Mouse (Mus musculus): ENCODE data around the gene Tmem176b. TPM values are rescaled to one million over a fixed set of nuclear protein-coding genes. Genes with fewer than 3 reads are reported as not detected.

Gene Tmem176b
- polyA plus RNA-seq, 1 experiment, result 8.0 TPM

DNA sequence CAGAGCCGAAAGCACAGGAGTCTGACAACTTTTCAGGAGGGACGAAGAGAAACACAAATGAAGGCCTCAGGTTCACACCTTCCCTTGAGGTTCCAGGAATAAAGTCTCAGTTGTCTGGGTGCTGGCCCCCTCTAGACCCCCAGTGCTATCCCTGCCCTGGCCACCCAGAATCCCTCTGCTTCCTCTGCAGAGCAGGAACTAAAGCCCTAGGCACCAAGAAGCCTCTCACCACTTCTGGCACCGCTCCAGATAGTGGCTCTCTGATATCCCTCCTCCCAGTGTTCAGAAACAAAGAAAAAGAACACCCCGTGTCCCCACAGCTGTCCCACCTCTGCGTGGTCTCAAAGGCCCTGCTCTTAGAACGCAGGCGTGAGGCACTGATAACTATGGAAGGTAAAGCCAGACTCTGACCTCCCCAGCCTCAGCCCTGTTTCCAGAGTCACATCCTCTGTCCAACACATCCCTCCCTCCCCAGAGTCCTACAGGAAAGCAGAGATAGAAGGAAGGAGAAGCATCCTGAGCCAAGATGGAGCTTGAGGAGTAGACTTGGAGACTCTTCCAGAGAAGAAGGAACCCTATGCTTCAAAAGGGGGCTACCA is 826 bp downstream of the Tmem176b start, which contains the start of gene Tmem176a:
TSS of gene Tmem176a (plus strand) at position 549 of the 599 bp plus-strand sequence.
- H3K27me3 ChIP-seq (ENCODE audit: control insufficient read depth, insufficient read depth, insufficient read length), result no peaks in the 10 kb centered on the region
- H3K36me3 ChIP-seq (ENCODE audit: control insufficient read depth, insufficient read depth), result no peaks in the 10 kb centered on the region
- peaks cover 3% of the 10 kb centered on the region for H3K79me3 ChIP-seq (ENCODE audit: low read depth)
- TF ChIP-seq MAX (IDR thresholded peaks at IDR 0.05) (no peak), CEBPB (IDR thresholded peaks at IDR 0.05; ENCODE audit: low read depth) (no peak), FOSL1 (IDR thresholded peaks at IDR 0.05; ENCODE audit: insufficient read depth, low read length, poor library complexity, severe bottlenecking) (no peak), USF1 (IDR thresholded peaks at IDR 0.05; ENCODE audit: low read depth) (no peak), CTCF (IDR thresholded peaks at IDR 0.05; ENCODE audit: control insufficient read depth, insufficient read depth, insufficient read length) (no peak), MYOD1 (IDR thresholded peaks at IDR 0.05; ENCODE audit: control insufficient read depth, insufficient read length, low read depth) (no peak), MYOG (IDR thresholded peaks at IDR 0.05; ENCODE audit: control insufficient read depth, extremely low read depth, insufficient read length) (no peak)
- peak within 1 kb of the TSS; percentile 25 for H3K4me3 ChIP-seq (ENCODE audit: insufficient read depth, poor library complexity, severe bottlenecking)
- H3ac ChIP-seq (ENCODE audit: control insufficient read depth, insufficient read length, low read depth), result no peak within 1 kb of the TSS
- H3K79me2 ChIP-seq (ENCODE audit: control insufficient read depth, insufficient read depth), result peaks cover 25% of the 10 kb centered on the region

DNA sequence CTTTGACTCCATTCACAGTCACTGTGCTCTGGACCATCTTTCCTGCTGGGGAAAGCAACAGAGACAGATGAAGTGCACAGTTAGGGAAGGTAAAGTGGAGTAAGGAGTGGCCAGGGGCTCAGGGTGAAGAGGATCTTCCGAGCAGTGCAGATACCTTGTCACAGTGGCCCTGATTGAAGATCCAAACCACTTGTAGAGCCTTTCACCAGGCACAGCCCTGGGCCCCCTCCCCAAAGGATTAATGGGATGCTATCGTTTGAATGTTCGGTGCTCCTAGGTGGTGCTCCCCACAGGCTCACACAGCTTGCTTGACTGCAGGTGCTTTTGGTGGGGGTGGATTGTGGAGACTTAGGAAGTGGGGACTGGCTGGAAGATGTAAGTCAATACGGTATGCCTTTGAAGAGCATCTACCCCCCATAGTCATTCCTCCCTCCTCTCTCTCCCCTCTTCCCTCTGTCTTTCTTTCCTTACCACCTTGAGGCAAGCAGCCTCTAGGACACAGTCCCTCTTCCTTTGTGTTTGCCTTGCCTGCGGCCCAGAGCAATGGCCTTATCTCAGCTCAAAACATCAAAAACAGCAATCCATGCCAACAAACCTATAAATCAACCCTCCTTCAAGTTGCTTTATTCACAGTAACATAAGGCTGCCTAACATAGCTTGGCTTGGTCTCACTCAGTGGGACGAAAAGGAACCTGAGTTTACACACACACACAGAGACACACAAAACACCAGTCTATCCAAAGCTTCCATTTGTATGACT is 2.8 kb downstream of the Tmem176b start:
- Histone ChIP-seq H3K79me2 (ENCODE audit: control insufficient read depth, insufficient read depth) (peaks cover 25% of the 10 kb centered on the region), H3K36me3 (ENCODE audit: control insufficient read depth, insufficient read depth) (peaks cover 4% of the 10 kb centered on the region), H3K79me3 (ENCODE audit: low read depth) (peaks cover 3% of the 10 kb centered on the region), H3K4me3 (ENCODE audit: insufficient read depth, poor library complexity, severe bottlenecking) (no peak overlapping the region), H3ac (ENCODE audit: control insufficient read depth, insufficient read length, low read depth) (no peak overlapping the region), H3K27me3 (ENCODE audit: control insufficient read depth, insufficient read depth, insufficient read length) (no peaks in the 10 kb centered on the region)
- no peak for TF ChIP-seq CTCF (IDR thresholded peaks at IDR 0.05; ENCODE audit: control insufficient read depth, insufficient read depth, insufficient read length)
- no peak for TF ChIP-seq MYOD1 (IDR thresholded peaks at IDR 0.05; ENCODE audit: control insufficient read depth, insufficient read length, low read depth)
- no peak for TF ChIP-seq CEBPB (IDR thresholded peaks at IDR 0.05; ENCODE audit: low read depth)
- TF ChIP-seq FOSL1 (IDR thresholded peaks at IDR 0.05; ENCODE audit: insufficient read depth, low read length, poor library complexity, severe bottlenecking), result no peak
- no peak for TF ChIP-seq MAX (IDR thresholded peaks at IDR 0.05)
- no peak for TF ChIP-seq MYOG (IDR thresholded peaks at IDR 0.05; ENCODE audit: control insufficient read depth, extremely low read depth, insufficient read length)
- TF ChIP-seq USF1 (IDR thresholded peaks at IDR 0.05; ENCODE audit: low read depth), result no peak

DNA sequence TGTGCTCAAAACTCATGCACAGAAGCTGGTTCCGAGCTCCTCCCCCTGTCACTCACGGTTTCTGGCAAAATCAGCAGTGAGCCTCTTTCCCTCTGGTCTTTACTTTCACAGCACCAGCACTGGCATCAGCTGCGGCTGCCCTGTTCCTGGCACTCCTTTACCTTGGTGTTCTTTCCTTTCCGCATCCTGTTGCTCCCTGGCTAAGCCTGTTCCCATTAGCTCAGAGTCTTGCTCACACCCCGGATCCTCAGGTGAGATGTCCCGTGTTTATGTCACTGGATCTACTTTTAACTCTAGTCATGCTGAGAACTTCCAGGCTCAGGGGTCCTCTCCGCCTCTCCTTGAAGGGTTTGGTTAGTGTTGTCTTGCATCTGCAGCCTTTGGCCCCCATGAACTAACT is 3.8 kb downstream of the Tmem176b start:
- Histone ChIP-seq H3K36me3 (ENCODE audit: control insufficient read depth, insufficient read depth) (peaks cover 4% of the 10 kb centered on the region), H3K79me2 (ENCODE audit: control insufficient read depth, insufficient read depth) (peaks cover 25% of the 10 kb centered on the region), H3ac (ENCODE audit: control insufficient read depth, insufficient read length, low read depth) (no peak overlapping the region), H3K27me3 (ENCODE audit: control insufficient read depth, insufficient read depth, insufficient read length) (no peaks in the 10 kb centered on the region), H3K79me3 (ENCODE audit: low read depth) (peaks cover 3% of the 10 kb centered on the region), H3K4me3 (ENCODE audit: insufficient read depth, poor library complexity, severe bottlenecking) (no peak overlapping the region)
- TF ChIP-seq CTCF (IDR thresholded peaks at IDR 0.05; ENCODE audit: control insufficient read depth, insufficient read depth, insufficient read length) (no peak), MYOD1 (IDR thresholded peaks at IDR 0.05; ENCODE audit: control insufficient read depth, insufficient read length, low read depth) (no peak), CEBPB (IDR thresholded peaks at IDR 0.05; ENCODE audit: low read depth) (no peak)

DNA sequence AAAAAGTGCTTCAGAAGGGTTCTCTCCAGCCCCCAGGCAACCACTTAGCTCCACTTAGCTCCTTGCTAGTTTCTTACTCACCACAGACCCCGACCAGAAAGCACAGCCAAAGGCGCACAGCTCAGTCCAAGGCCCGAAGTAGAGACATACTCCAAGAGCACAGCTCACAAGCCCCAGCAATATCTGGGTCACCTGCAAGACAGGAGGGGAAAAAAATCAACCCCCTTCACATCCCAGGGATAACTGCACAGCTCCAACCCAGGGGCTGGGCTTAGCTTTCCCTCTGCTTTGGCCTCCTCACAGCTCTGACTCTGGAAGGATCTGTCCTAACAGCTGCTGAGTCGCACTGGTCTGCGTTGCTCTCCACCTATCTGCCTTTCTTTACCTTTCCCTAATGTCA is 5.2 kb downstream of the Tmem176b start:
- peaks cover 4% of the 10 kb centered on the region for H3K36me3 ChIP-seq (ENCODE audit: control insufficient read depth, insufficient read depth)
- no peak overlapping the region for H3ac ChIP-seq (ENCODE audit: control insufficient read depth, insufficient read length, low read depth)
- peaks cover 3% of the 10 kb centered on the region for H3K79me3 ChIP-seq (ENCODE audit: low read depth)
- H3K79me2 ChIP-seq (ENCODE audit: control insufficient read depth, insufficient read depth), result peaks cover 18% of the 10 kb centered on the region
- TF ChIP-seq MAX (IDR thresholded peaks at IDR 0.05) (no peak), MYOG (IDR thresholded peaks at IDR 0.05; ENCODE audit: control insufficient read depth, extremely low read depth, insufficient read length) (no peak), FOSL1 (IDR thresholded peaks at IDR 0.05; ENCODE audit: insufficient read depth, low read length, poor library complexity, severe bottlenecking) (no peak), CTCF (IDR thresholded peaks at IDR 0.05; ENCODE audit: control insufficient read depth, insufficient read depth, insufficient read length) (no peak), USF1 (IDR thresholded peaks at IDR 0.05; ENCODE audit: low read depth) (no peak), CEBPB (IDR thresholded peaks at IDR 0.05; ENCODE audit: low read depth) (no peak), MYOD1 (IDR thresholded peaks at IDR 0.05; ENCODE audit: control insufficient read depth, insufficient read length, low read depth) (no peak)
- H3K4me3 ChIP-seq (ENCODE audit: insufficient read depth, poor library complexity, severe bottlenecking), result no peak overlapping the region
- H3K27me3 ChIP-seq (ENCODE audit: control insufficient read depth, insufficient read depth, insufficient read length), result no peaks in the 10 kb centered on the region

DNA sequence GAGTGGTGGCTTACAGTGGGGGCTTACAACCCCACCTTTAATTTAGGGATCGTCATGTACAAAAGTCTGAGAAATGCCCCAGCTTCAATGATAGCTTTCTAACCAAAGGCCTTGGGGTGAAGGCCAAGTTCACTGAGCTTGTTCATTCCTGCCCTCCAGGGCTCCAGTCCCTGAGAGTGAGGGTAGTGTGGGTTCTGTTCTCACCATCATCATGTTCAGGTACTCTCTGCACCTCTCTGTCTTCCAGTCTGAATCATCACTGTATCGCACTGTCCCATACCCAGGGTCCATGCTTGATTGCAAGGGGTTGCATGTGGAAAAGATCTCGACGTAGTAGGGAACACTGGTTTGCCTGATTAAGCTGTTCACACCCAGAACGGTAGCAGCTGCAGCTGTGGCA is 6.1 kb downstream of the Tmem176b start:
- Histone ChIP-seq H3K79me2 (ENCODE audit: control insufficient read depth, insufficient read depth) (peaks cover 18% of the 10 kb centered on the region), H3K36me3 (ENCODE audit: control insufficient read depth, insufficient read depth) (peaks cover 4% of the 10 kb centered on the region), H3ac (ENCODE audit: control insufficient read depth, insufficient read length, low read depth) (no peak overlapping the region), H3K27me3 (ENCODE audit: control insufficient read depth, insufficient read depth, insufficient read length) (no peaks in the 10 kb centered on the region), H3K79me3 (ENCODE audit: low read depth) (peaks cover 3% of the 10 kb centered on the region), H3K4me3 (ENCODE audit: insufficient read depth, poor library complexity, severe bottlenecking) (no peak overlapping the region)
- TF ChIP-seq MYOG (IDR thresholded peaks at IDR 0.05; ENCODE audit: control insufficient read depth, extremely low read depth, insufficient read length) (no peak), MYOD1 (IDR thresholded peaks at IDR 0.05; ENCODE audit: control insufficient read depth, insufficient read length, low read depth) (no peak), CTCF (IDR thresholded peaks at IDR 0.05; ENCODE audit: control insufficient read depth, insufficient read depth, insufficient read length) (no peak), MAX (IDR thresholded peaks at IDR 0.05) (no peak), USF1 (IDR thresholded peaks at IDR 0.05; ENCODE audit: low read depth) (no peak), FOSL1 (IDR thresholded peaks at IDR 0.05; ENCODE audit: insufficient read depth, low read length, poor library complexity, severe bottlenecking) (no peak), CEBPB (IDR thresholded peaks at IDR 0.05; ENCODE audit: low read depth) (no peak)
